Mouse (Mus musculus): Measurements from ENCODE around the gene Tnfrsf4.

- TF ChIP-seq POLR2A (IDR thresholded peaks at IDR 0.05; ENCODE audit: insufficient read length, low read depth), result no peak
- TF ChIP-seq SRF (IDR thresholded peaks at IDR 0.05; ENCODE audit: control insufficient read depth, insufficient read length, low read depth), result no peak
- no peak for TF ChIP-seq POLR2AphosphoS2 (IDR thresholded peaks at IDR 0.05; ENCODE audit: insufficient read length, low read depth)
- TF ChIP-seq TCF12 (IDR thresholded peaks at IDR 0.05; ENCODE audit: insufficient read depth, poor library complexity, severe bottlenecking), result no peak
- no peak for TF ChIP-seq MAX (IDR thresholded peaks at IDR 0.05; ENCODE audit: low read depth)
- TF ChIP-seq E2F4 (IDR thresholded peaks at IDR 0.05; ENCODE audit: insufficient read depth), result no peak
- no peak for TF ChIP-seq USF1 (IDR thresholded peaks at IDR 0.05; ENCODE audit: low read depth)
- no peak for TF ChIP-seq MYOG (IDR thresholded peaks at IDR 0.05; ENCODE audit: control insufficient read depth in 1 of 3, insufficient read depth in 1 of 3, insufficient read length in 2 of 3, low read depth in 2 of 3)
- TF ChIP-seq TCF3 (IDR thresholded peaks at IDR 0.05; ENCODE audit: insufficient read length, low read depth), result no peak
- TF ChIP-seq CEBPB (IDR thresholded peaks at IDR 0.05; ENCODE audit: insufficient read depth, poor library complexity, severe bottlenecking), result no peak
Observed at GRCm38 (mm10) chr4:155981436-155982082, 32.1 kb upstream of the Tnfrsf4 start.

All from myocyte (in vitro differentiated cells).